9 mouse cellular contexts compared by ENCODE assay signal in genomic region chr11:96462191-96462752, GRCm38 (mm10). TPM values are rescaled to one million over a fixed set of nuclear protein-coding genes. Genes with fewer than 3 reads are reported as not detected.
DNase-seq lines count a peak whose midpoint lies in the region; ATAC-seq lines count a peak whose summit lies in the region.
"Had no signal": no experiment of that assay in that cellular context is flagged by ENCODE, and none has a peak within 500 bp of the region (broad histone marks: within the 10 kb centered on the region; RNA-seq: fewer than 3 reads in every experiment).

No protein-coding gene starts in this region.

- WGBS in heart, embryonic 11.5 days (ENCODE audit: insufficient replicate concordance), result 10% methylated on average over 9 of the region's 9 CpGs
- WGBS in heart, embryonic 10.5 days, result 13% methylated on average over 9 of the region's 9 CpGs
- 13% methylated on average over 9 of the region's 9 CpGs for WGBS in forebrain, embryonic 10.5 days

- H3K27me3 ChIP-seq in heart, embryonic 11.5 days (ENCODE audit: control insufficient read depth, insufficient read depth, low read length), result peaks cover 40% of the 10 kb centered on the region
- H3K27me3 ChIP-seq in heart, embryonic 10.5 days (ENCODE audit: insufficient read depth, poor library complexity, severe bottlenecking), result peaks cover 50% of the 10 kb centered on the region
- H3K27me3 ChIP-seq in forebrain, embryonic 10.5 days (ENCODE audit: poor library complexity, severe bottlenecking), result peaks cover 52% of the 10 kb centered on the region

- peaks cover 9% of the 10 kb centered on the region; the same call in 1 of the 2 replicates for H3K4me1 ChIP-seq in heart, embryonic 11.5 days (ENCODE audit: control insufficient read depth, insufficient read depth, low read length)
- H3K4me1 ChIP-seq in heart, embryonic 10.5 days, result peaks cover 36% of the 10 kb centered on the region
- H3K4me1 ChIP-seq in forebrain, embryonic 10.5 days, result peaks cover 75% of the 10 kb centered on the region

- DNase-seq in heart, embryonic 10.5 days (ENCODE audit: low spot score), result no peak
- DNase-seq in R1 (ENCODE audit: low read depth, low spot score), result peak; percentile 43
- peak; percentile 56 for DNase-seq in forebrain, embryonic 10.5 days (ENCODE audit: extremely low spot score, low spot score)
- DNase-seq in left cerebral cortex, postnatal 4 days, result peak; percentile 79
- DNase-seq in Muller cell, postnatal 12 days (ENCODE audit: inconsistent ontology term), result no peak

- no peak overlapping the region for H3K4me3 ChIP-seq in heart, embryonic 11.5 days (ENCODE audit: low read depth, low read length)
- no peak overlapping the region for H3K4me3 ChIP-seq in heart, embryonic 10.5 days
- no peak overlapping the region; the same call in 1 of the 2 replicates for H3K4me3 ChIP-seq in forebrain, embryonic 10.5 days
- H3K4me3 ChIP-seq: liver, embryonic 15.5 days had no signal

- no peak for ATAC-seq in heart, embryonic 11.5 days (replicated peaks; ENCODE audit: insufficient number of reproducible peaks, low FRiP score, low TSS enrichment)
- no peak for ATAC-seq in erythroid progenitor cell, adult 5-6 weeks (replicated peaks; ENCODE audit: low FRiP score, poor library complexity, severe bottlenecking)
- ATAC-seq in cerebellum, adult (ENCODE audit: insufficient number of reproducible peaks, low FRiP score, low TSS enrichment), result no peak

- H3K4me2 ChIP-seq in heart, embryonic 11.5 days, result peak overlapping the region; percentile 23; the same call in 1 of the 2 replicates
- H3K4me2 ChIP-seq: liver, embryonic 15.5 days had no signal

- H3K9me3 ChIP-seq in heart, embryonic 11.5 days (replicated peaks; ENCODE audit: control insufficient read depth, low read length), result no peaks in the 10 kb centered on the region
- no peaks in the 10 kb centered on the region for H3K9me3 ChIP-seq in heart, embryonic 10.5 days
- no peaks in the 10 kb centered on the region for H3K9me3 ChIP-seq in forebrain, embryonic 10.5 days
- H3K9me3 ChIP-seq: liver, embryonic 15.5 days had no signal

- intact Hi-C loops in left cerebral cortex, postnatal 4 days (cut with DNase I), result no loop called here

- no peak overlapping the region for H3K27ac ChIP-seq in heart, embryonic 11.5 days (ENCODE audit: low read depth, low read length)
- H3K27ac ChIP-seq in heart, embryonic 10.5 days, result no peak overlapping the region
- H3K27ac ChIP-seq in forebrain, embryonic 10.5 days, result peak overlapping the region; percentile 72
- H3K27ac ChIP-seq: liver, embryonic 15.5 days had no signal

- no peaks in the 10 kb centered on the region for H3K36me3 ChIP-seq in heart, embryonic 11.5 days (ENCODE audit: control insufficient read depth, insufficient read depth, low read length)
- no peaks in the 10 kb centered on the region for H3K36me3 ChIP-seq in heart, embryonic 10.5 days
- no peaks in the 10 kb centered on the region for H3K36me3 ChIP-seq in forebrain, embryonic 10.5 days (replicated peaks)
- H3K36me3 ChIP-seq: liver, embryonic 15.5 days had no signal

- no peak overlapping the region for H3K9ac ChIP-seq in heart, embryonic 11.5 days (ENCODE audit: low read depth, low read length)
- H3K9ac ChIP-seq: liver, embryonic 15.5 days had no signal

RNA-seq across cellular contexts. Expression of gene Skap1, which starts 2.1 kb away (rescaled TPM):
- 0.46 and 0.84 TPM in 2 replicates for polyA plus RNA-seq in heart, embryonic 11.5 days (2014; fragmentation: Nextera tagmentation; extraction: Ambion mirVana)
- polyA plus RNA-seq in heart, embryonic 10.5 days (2016; fragmentation: Nextera tagmentation; extraction: Ambion mirVana), result 0.30 and 0.69 TPM in 2 replicates
- 1.7 and 2.2 TPM in 2 replicates for polyA plus RNA-seq in forebrain, embryonic 10.5 days (2016; fragmentation: Nextera tagmentation; extraction: Ambion mirVana)
- 1 to 10 TPM; 1.1 to 1.3 TPM for total RNA-seq in left cerebral cortex, postnatal 4 days (2021)
- 7.2 and 9.6 TPM in 2 replicates for total RNA-seq in erythroid progenitor cell, adult 5-6 weeks (2015; ENCODE audit: low replicate concordance)
- total RNA-seq in erythroid progenitor cell, adult 5-6 weeks (2017; ENCODE audit: low replicate concordance), result 3.2 and 3.3 TPM in 2 replicates

Comparison
In these comparisons a context has a peak if more than half of its experiments do, and no peak if none do; other contexts are left out.
1. DNase-seq: peak in R1 (single experiment), forebrain, embryonic 10.5 days (single experiment) and left cerebral cortex, postnatal 4 days (single experiment); none in heart, embryonic 10.5 days (single experiment) and Muller cell, postnatal 12 days (single experiment).